Mouse (Mus musculus): ENCODE measurements around the gene Sart3. TPM values are rescaled to one million over a fixed set of nuclear protein-coding genes. Genes with fewer than 3 reads are reported as not detected.
A peak's percentile ranks its signal among the peaks of the same experiment; 100 is the strongest.
"Not testable (repeated sequence)": the region's sequence is repeated elsewhere in the genome, so short reads cannot be mapped to it uniquely, and the experiment has no call there.

The Sart3 gene
- 10 to 100 TPM; 36.7 to 48.2 TPM for total RNA-seq (2021)
- long read RNA-seq, full-length matches to known transcripts: 9 of 23 reads
- long read RNA-seq, partial matches to known transcripts: 5 of 23 reads
- long read RNA-seq, other reads (novel, unspliced or antisense): 9 of 23 reads

DNA sequence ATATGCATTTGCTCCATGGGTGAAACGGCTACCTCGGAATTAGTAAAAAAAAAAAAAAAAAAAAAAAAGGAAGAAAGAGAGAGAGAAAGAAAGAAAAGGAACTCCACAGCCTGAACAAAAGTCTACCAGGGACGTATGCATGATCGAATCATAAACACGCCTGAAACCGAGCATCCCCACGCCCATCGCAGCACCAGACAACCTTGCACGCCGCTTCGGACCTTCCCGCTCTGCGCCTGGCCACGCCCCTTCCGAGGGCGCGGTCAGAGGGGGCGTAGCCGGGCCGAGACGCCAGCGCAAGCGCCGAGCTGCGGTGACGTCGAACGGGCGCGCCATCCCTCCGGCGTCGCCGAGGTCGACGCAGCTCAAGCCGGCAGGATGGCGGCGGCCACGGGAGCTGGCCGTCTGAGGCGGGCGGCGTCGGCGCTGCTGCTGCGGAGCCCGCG, at the start of gene Sart3, which contains the start of gene Iscu:
Gene Sart3 (minus strand): TSS at position 61 of the 446 bp plus-strand sequence.
Gene Iscu (plus strand): TSS at position 299 of the 446 bp plus-strand sequence.
- DNase-seq (ENCODE audit: low spot score in 2 of 2): peak; percentile 92 to 95

- DNase-seq (ENCODE audit: low spot score in 2 of 2): no peak
These were observed 46.3 kb upstream of the Sart3 start for GRCm38 (mm10) chr5:113818572-113818971.

DNA sequence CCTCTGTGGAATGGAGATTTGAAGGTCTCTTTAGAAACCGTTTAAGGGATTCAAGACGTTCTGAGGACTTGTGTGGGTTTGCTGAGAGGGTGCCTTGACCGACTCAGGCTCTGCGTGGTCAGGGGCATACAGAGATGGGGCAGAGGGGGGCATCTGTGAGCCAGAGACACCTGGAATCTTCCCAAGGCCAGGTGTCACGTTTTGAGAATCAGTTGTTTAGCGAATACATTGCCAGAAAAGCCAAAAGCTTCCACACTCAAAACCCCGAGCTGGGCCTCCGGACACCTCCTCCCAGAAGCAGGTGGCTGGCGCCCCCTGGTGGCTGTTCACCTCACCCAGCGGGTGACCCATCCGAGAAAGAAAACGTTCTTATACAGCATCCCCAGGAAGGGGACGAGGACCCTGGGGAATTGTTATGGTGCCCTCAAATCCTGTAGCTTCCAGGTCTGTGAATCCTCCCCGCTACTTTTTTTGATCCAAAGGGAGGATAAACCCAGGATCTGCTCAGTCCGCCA, 43.4 kb upstream of the Sart3 start:
- DNase-seq (ENCODE audit: low spot score in 2 of 2): peak; percentile 76 to 77

DNA sequence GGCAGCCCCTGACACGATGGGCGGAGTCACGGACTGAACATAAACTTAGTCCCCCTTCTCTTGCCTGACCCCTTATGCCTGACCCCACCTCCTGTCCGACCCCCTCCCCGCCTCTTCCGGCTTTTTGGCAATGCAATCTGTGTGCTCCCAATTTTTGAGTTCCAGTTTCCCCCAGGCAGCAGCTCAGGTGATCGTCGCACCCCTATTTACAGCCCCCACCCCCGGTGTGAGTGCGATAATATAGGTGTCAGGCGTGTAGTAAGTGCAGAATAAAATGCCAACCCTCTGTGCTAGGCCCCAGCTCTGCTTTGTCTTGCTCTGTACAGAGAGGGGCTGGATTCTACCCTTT, 42.7 kb upstream of the Sart3 start:
- DNase-seq (ENCODE audit: low spot score in 2 of 2): no peak

DNA sequence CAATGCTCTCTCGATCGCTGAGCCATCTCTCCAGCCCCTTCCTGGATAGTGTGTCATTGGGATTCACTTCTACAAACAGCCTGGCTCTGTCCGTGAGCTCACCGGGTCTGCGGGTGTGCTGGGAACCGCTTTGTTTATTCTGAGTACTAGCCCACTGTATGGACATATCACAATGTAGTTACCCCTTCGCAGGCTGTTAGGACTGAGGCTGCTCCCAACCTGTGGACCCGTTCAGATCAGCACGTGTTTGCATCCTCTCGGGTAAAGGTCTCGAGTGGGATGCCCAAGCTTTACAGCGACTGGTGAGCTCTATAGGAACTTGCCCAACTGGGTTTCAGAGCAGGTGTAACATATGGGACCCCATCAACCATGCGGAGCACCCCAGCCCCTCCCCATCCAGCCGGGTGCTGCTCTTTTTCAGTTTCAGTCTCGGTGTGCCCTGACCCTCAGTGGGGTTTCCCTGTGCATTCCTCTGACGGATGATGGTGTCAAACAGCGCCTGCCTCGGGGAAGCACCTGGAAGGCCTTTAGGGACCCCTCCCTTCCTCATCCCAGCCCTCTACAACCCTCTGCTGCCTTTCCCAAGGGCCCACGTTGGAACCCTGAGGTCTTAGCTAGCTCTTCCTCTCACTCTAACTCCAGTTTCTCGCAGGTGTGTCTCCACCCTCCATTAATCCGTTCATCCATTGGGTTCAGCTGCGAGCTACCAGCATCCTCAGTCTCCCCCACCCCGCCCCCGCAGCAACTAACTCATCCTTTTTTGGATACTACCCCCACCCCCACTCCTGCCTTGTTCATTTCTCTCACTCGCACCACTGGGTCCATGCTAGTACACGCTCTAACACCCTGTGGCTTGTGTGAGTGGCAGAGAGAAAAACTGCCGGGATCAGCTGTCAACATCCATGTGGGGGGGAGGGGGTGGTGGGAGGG, 42.1 kb upstream of the Sart3 start:
- DNase-seq (ENCODE audit: low spot score in 2 of 2): no peak

DNA sequence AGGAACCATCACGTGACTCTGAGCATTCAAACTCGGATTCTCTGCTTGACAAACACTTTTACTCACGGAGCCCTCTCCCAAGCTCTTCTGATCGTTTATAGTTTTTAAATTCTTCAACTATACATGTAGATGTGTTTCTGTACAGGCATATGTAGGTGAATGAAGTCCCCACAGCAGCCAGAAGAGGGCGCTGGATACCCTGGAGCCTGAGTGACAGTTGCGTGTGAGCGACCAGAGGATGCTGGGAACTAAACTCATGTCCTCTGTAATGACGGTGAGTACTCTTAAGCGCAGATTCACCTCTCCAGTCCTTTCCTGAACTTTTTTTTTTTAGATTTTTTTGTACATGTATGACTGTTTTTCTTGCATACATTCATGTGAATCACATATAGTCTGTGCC, 41.3 kb upstream of the Sart3 start:
- DNase-seq (ENCODE audit: low spot score in 2 of 2): no peak

GRCm38 (mm10) chr5:113812638-113813037, 40.3 kb upstream of the Sart3 start:
- no peak for DNase-seq (ENCODE audit: low spot score in 2 of 2)

GRCm38 (mm10) chr5:113811824-113812420, 39.6 kb upstream of the Sart3 start:
- not testable (repeated sequence) for DNase-seq (ENCODE audit: low spot score in 2 of 2)

DNA sequence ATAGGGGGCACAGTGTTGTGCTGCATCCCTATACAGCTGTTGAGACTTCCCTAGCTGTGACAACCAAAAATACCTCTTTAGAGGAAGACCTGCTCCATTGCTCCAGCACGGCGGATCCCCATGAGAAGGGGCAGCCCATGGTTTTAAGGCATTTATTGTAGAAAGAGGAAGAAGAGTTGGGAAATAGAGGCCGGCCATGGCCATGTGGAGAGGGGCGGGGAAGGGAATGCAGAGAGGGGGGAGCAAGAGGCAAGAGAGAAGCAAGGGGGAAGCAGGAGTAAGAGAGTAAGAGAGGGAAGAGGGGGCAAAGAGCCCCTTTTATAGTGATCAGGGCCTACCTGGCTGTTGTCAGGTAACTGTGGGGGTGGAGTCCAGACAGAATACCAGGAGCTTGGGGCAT, 37.8 kb upstream of the Sart3 start:
- no peak for DNase-seq (ENCODE audit: low spot score in 2 of 2)

- DNase-seq (ENCODE audit: low spot score in 2 of 2): no peak
These were observed 35.9 kb upstream of the Sart3 start for GRCm38 (mm10) chr5:113808177-113808576.

GRCm38 (mm10) chr5:113807712-113808111, 35.4 kb upstream of the Sart3 start:
- no peak for DNase-seq (ENCODE audit: low spot score in 2 of 2)

DNA sequence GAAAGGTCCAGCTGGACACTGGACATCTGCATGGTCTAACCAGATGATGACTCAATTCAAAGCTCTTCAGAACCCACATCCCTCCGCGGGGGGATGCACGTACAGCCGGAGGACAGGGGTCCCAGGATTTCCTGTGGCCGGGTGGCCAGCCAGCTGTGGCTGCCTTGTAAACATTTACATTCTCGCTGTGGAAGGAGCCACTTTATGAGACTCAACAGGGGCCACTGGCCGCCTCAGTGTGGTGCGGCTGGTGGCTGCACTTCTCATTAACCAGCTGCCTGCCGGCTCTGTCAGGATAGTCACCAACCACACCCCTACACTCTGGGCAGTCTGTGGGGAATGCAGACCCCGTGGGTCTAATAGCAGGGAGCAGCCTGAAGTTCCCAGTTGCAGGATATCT, 34.1 kb upstream of the Sart3 start:
- no peak for DNase-seq (ENCODE audit: low spot score in 2 of 2)

DNA sequence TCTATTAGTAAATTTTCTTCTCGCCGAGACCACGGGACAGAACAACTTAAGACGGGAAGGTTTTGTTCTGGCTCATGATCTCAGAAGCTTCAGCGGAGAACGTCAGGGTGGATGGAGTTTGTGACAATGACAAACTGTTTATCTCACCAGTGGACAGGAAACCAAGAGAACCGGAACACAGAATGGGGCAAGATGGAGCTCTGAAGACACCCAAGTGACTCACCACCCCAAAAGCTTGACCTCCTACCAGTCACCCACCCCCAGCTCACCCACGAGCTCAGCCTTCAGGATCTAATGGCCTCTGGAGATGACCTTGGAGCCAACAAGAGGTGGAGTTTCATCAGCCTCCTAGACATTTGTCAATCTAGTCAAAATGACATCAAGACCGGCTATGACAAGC, 33.0 kb upstream of the Sart3 start:
- no peak for DNase-seq (ENCODE audit: low spot score in 2 of 2)

DNA sequence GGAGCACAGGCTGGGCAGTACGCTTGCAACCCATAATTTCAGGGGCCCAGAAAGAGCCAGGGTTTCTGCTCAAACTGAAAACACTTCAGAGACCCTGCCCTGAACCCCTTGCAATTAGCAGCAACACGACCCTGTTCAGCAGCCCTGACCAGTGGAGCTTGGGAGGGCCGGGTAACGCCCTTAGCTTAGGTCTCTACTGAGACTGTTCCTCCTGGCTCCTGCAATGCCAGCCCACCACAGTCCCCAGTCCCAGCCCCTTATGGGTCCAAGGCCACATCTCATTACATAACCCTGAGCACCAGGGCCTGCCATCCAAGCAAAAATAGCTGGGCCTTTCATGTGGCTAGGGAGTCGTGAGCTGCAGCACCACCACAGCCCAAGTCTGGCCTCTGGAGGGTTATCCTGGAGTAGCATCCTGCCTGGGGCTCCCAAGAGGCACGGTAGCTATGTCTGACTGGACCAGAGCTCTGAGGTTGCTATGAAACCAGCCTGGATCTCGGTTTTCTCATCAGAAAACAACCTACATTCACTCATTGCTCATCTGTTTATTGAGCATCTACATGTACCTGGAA, 32.2 kb upstream of the Sart3 start:
- no peak for DNase-seq (ENCODE audit: low spot score in 2 of 2)

- peak; percentile 44 to 46 for DNase-seq (ENCODE audit: low spot score in 2 of 2)
These were observed 28.0 kb upstream of the Sart3 start, which contains the start of gene Tmem119 for GRCm38 (mm10) chr5:113800280-113800679. Tmem119 (minus strand) TSS chr5:113800516.

- no peak for DNase-seq (ENCODE audit: low spot score in 2 of 2)
These were observed 27.4 kb upstream of the Sart3 start for GRCm38 (mm10) chr5:113799691-113800090.

- no peak for DNase-seq (ENCODE audit: low spot score in 2 of 2)
These were observed 26.2 kb upstream of the Sart3 start for GRCm38 (mm10) chr5:113798525-113798924.

GRCm38 (mm10) chr5:113797149-113797882, 25.0 kb upstream of the Sart3 start:
- DNase-seq (ENCODE audit: low spot score in 2 of 2): no peak

DNA sequence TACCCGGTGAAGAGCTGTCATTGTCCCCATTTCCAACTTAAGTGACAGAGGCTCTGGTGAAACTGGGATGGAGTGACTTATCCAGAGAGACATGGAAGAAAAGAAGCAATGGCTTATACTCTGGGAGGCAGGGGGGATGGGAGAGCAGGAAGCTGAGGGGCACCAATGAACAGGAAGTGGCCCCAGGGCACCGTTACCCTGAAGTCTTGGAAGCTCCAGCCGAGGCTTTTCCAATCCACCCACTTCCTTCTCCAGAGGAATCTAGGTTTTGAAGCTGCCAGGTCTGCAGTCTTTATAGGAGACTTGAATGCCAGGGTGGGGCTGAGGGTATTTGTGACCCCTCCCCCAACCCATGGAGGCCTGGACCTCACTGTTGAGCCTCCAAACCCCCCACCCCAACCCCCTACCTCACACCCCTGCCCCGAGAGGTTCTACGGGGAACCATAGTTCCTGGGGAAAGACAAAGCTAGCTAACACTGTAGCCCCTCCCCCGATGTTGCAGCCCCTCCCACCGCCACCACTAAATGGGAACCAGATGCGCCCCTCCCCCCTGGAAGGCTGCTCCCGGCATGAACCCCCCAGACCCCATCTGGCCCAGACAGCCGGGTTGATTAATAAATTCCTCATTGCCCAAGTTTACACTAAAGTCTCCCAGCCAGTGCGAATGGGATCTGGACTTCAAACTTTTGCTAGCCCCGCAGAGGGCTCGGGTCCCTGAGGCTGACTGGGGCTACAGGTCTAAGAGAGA, 24.3 kb upstream of the Sart3 start:
- DNase-seq (ENCODE audit: low spot score in 2 of 2): no peak

All from layer of hippocampus, postnatal 10 days (tissue).